Mouse (Mus musculus) hindbrain, embryonic 16.5 days (tissue): ENCODE data around the gene Eri3. TPM values are rescaled to one million over a fixed set of nuclear protein-coding genes. Genes with fewer than 3 reads are reported as not detected.

ENCODE experiments used
- ATAC-seq: fragments of 200-750 bp; cut with Nextera tagmentation; 2 replicates; pipeline ENCODE4 v1.8.0; 2017; ENCODE audit warnings: moderate TSS enrichment, moderate library complexity
- H3K27ac ChIP-seq: fragments of 300-500 bp; sonication (generic); 2 replicates; pipeline ENCODE4 v1.5.1; 2014; ENCODE audit warnings: low read depth, mild to moderate bottlenecking, control low read depth, low read length, moderate library complexity
- H3K27me3 ChIP-seq: fragments of 300-500 bp; sonication (generic); replicated peaks from 2 replicates; pipeline ENCODE4 v1.6.1; 2014; ENCODE audit warnings: low read length; ENCODE audit not compliant: control insufficient read depth, insufficient read depth
- H3K36me3 ChIP-seq: fragments of 300-500 bp; sonication (generic); 2 replicates; pipeline ENCODE4 v1.6.1; 2014; ENCODE audit warnings: mild to moderate bottlenecking, low read length, moderate library complexity, mixed read lengths; ENCODE audit not compliant: control insufficient read depth, insufficient read depth
- H3K4me1 ChIP-seq: fragments of 300-500 bp; sonication (generic); 2 replicates; pipeline ENCODE4 v1.6.1; 2014; ENCODE audit warnings: low read depth, low read length; ENCODE audit not compliant: control insufficient read depth, insufficient read depth
- H3K4me2 ChIP-seq: fragments of 300-500 bp; sonication (generic); 2 replicates; pipeline ENCODE4 v1.6.1; 2014; ENCODE audit warnings: mild to moderate bottlenecking, low read length, control low read depth, moderate library complexity
- H3K4me3 ChIP-seq: fragments of 300-500 bp; sonication (generic); 2 replicates; pipeline ENCODE4 v1.5.1; 2014; ENCODE audit warnings: mild to moderate bottlenecking, low read length, control low read depth, moderate library complexity
- H3K9ac ChIP-seq: fragments of 300-500 bp; sonication (generic); 2 replicates; pipeline ENCODE4 v1.6.1; 2014; ENCODE audit warnings: low read depth, mild to moderate bottlenecking, control low read depth, low read length, moderate library complexity
- H3K9me3 ChIP-seq: fragments of 300-500 bp; sonication (generic); 2 replicates; pipeline ENCODE4 v1.6.1; 2014; ENCODE audit warnings: mild to moderate bottlenecking, low read length, moderate library complexity; ENCODE audit not compliant: control insufficient read depth
- WGBS: fragments of 180-500 bp; shearing (Covaris S2); extraction: QIAGEN DNeasy Blood & Tissue Kit; methylation state at CpG from one replicate; pipeline ENCODE4 v1.1.7; 2014; 5-methylcytosine and 5-hydroxymethylcytosine counted together
- polyA plus RNA-seq: library from polyadenylated mRNA; unstranded; fragments of >200 nt; fragmentation: Nextera tagmentation; extraction: Ambion mirVana; gene quantifications from 2 replicates; pipeline ENCODE4 v1.2.1, GENCODE M21; 2015

The Eri3 gene
- polyA plus RNA-seq, 1 experiment from 2014 or later: 276 TPM

DNA sequence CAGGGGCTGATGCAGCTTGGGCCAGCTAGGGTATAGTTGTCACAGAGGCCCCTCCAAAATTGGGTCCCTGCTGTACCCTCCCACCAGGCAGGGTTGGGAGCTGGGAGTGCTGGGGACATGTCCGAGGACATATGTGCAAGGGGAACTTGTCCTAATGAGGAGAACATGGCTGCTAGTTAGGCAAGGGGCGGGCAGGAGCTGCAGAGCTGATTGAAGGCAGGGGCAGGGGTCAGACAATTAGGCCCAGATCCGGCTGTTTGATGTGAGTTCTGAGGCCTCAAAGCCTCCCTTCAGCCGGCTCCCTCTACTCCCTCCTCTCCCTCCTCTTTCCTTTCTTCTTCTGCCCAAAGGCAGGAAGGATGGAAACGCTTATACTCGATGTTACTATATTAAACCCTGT, 106.8 kb downstream of the Eri3 start:
- ATAC-seq: no peak
- 41% methylated on average over 6 of the region's 6 CpGs for WGBS
- no peak overlapping the region for H3K4me2 ChIP-seq
- no peaks in the 10 kb centered on the region for H3K27me3 ChIP-seq
- no peak overlapping the region for H3K27ac ChIP-seq
- no peak overlapping the region for H3K9ac ChIP-seq
- peaks cover 10% of the 10 kb centered on the region for H3K4me1 ChIP-seq
- no peak overlapping the region for H3K4me3 ChIP-seq
- peaks cover 2% of the 10 kb centered on the region; the same call in 1 of the 2 replicates for H3K36me3 ChIP-seq
- no peaks in the 10 kb centered on the region for H3K9me3 ChIP-seq

DNA sequence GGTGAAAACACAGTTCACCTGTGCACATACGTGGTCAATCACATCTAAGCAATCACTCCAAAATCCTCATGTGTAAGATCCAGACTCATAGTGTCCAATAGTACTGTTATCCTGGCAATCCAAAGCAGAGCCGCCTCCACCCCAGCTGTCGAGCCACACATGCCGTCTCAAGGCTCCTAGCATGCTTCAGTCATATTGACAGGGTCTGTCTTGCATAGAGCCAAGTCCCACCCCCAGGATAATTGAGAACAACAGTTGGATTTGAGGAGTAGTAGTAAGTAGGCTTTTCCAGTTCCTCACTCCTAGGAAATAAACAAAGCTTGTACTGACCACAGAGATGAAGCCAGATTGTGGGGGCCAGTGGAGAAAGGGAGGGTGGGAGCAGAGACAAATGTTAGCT, 107.5 kb downstream of the Eri3 start:
- Histone ChIP-seq H3K4me1 (peaks cover 10% of the 10 kb centered on the region), H3K4me2 (no peak overlapping the region), H3K9me3 (no peaks in the 10 kb centered on the region), H3K27ac (no peak overlapping the region), H3K36me3 (peaks cover 2% of the 10 kb centered on the region; the same call in 1 of the 2 replicates), H3K27me3 (no peaks in the 10 kb centered on the region), H3K9ac (no peak overlapping the region), H3K4me3 (no peak overlapping the region)
- no peak for ATAC-seq
- 63% methylated on average over 4 of the region's 4 CpGs for WGBS

- peaks cover 10% of the 10 kb centered on the region for H3K4me1 ChIP-seq
- H3K27me3 ChIP-seq: no peaks in the 10 kb centered on the region
- H3K9me3 ChIP-seq: no peaks in the 10 kb centered on the region
- 46% methylated on average over 14 of the region's 14 CpGs for WGBS
- no peak overlapping the region; the same call in 1 of the 2 replicates for H3K27ac ChIP-seq
- peak; percentile 13; the same call in 1 of the 2 replicates for ATAC-seq
- no peak overlapping the region for H3K9ac ChIP-seq
- no peak overlapping the region for H3K4me3 ChIP-seq
- H3K4me2 ChIP-seq: no peak overlapping the region
- H3K36me3 ChIP-seq: peaks cover 2% of the 10 kb centered on the region; the same call in 1 of the 2 replicates
Observed at GRCm38 (mm10) chr4:117658582-117659444, 108.6 kb downstream of the Eri3 start.

DNA sequence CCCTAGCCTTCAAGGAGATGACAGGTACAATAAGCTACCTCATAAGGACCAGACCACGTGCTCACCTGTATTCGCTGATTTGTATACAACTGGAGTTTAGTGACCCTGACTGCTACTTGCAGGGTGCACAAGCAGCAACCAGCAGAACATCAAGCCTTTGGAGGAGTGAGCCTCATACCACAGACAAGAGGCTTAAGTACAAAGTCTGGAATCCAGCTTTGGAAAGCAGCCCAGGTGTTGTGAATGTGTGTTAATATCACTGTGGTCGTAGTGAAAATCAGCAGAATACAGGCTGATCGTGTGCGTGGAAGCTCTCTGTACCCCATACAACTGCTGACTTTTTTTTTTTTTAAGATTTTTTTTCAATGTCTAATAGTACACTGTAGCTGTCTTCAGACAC, 109.8 kb downstream of the Eri3 start:
- Histone ChIP-seq H3K9me3 (no peaks in the 10 kb centered on the region), H3K9ac (no peak overlapping the region), H3K27ac (0 out of 2 replicates have a peak overlapping the region, but pooled peaks have one; percentile 10), H3K4me3 (no peak overlapping the region), H3K4me2 (no peak overlapping the region), H3K27me3 (no peaks in the 10 kb centered on the region), H3K36me3 (peaks cover 2% of the 10 kb centered on the region; the same call in 1 of the 2 replicates), H3K4me1 (peaks cover 6% of the 10 kb centered on the region)
- WGBS: 94% methylated on average over 5 of the region's 5 CpGs
- ATAC-seq: no peak

- WGBS: 57% methylated on average over 10 of the region's 10 CpGs
- H3K27me3 ChIP-seq: no peaks in the 10 kb centered on the region
- H3K9me3 ChIP-seq: no peaks in the 10 kb centered on the region
- no peak overlapping the region for H3K4me3 ChIP-seq
- ATAC-seq: peak; percentile 51
- H3K4me2 ChIP-seq: no peak overlapping the region
- H3K9ac ChIP-seq: no peak overlapping the region
- H3K4me1 ChIP-seq: no peaks in the 10 kb centered on the region
- no peak overlapping the region for H3K27ac ChIP-seq
- H3K36me3 ChIP-seq: peaks cover 2% of the 10 kb centered on the region; the same call in 1 of the 2 replicates
Observed at GRCm38 (mm10) chr4:117664411-117665137, 114.4 kb downstream of the Eri3 start.

DNA sequence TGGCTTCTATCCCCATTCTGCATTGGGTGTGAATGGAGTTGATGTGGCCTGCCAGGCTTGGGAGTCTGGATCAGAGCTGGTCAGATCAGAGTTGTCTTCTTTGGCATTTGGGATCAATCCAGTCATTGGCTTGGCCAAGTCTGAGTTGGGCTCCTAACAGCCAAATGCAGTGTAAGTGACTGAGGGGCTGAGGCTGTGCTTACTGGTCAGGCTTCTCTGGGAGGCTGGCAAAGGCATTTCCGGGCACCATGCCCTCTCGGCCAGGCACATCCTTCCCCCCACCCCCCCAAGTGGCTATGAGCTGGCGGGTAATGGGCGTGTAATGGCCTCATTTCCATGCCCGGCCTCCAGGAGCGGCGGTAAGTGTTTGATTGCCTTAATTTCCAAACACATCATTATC, 115.4 kb downstream of the Eri3 start:
- H3K27ac ChIP-seq: no peak overlapping the region

DNA sequence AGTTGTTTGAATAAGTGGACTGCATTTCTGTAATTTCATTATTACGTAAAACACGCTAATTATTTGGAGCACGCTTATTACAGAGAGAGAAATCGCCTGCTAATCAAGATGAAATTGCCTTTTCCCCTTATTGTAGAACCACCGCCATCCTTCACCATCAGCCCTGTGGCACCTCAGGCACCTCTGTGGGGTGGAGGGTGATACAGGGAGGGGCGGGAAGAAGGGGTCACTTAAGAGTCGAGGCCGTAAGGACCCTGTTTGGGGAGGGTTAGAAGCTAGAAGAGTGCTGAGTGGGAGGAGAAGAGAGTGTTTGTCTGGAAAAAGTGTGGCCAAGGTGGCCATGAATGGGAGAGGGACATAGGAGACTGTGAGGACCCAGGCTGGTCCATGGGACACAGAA, 115.9 kb downstream of the Eri3 start:
- Histone ChIP-seq H3K9me3 (no peaks in the 10 kb centered on the region), H3K4me1 (no peaks in the 10 kb centered on the region), H3K27ac (no peak overlapping the region), H3K4me2 (no peak overlapping the region), H3K4me3 (no peak overlapping the region), H3K9ac (no peak overlapping the region), H3K27me3 (no peaks in the 10 kb centered on the region), H3K36me3 (peaks cover 2% of the 10 kb centered on the region; the same call in 1 of the 2 replicates)
- ATAC-seq: no peak
- 62% methylated on average over 8 of the region's 8 CpGs for WGBS

More for the DNA sequence above, 115.4 kb downstream of the Eri3 start:
- no peaks in the 10 kb centered on the region for H3K9me3 ChIP-seq
- H3K9ac ChIP-seq: no peak overlapping the region
- H3K36me3 ChIP-seq: peaks cover 2% of the 10 kb centered on the region; the same call in 1 of the 2 replicates
- peak; percentile 70 for ATAC-seq
- no peak overlapping the region for H3K4me2 ChIP-seq
- 56% methylated on average over 7 of the region's 7 CpGs for WGBS
- H3K4me3 ChIP-seq: no peak overlapping the region
- no peaks in the 10 kb centered on the region for H3K27me3 ChIP-seq
- no peaks in the 10 kb centered on the region for H3K4me1 ChIP-seq

- H3K9me3 ChIP-seq: no peaks in the 10 kb centered on the region
- no peak overlapping the region for H3K4me2 ChIP-seq
- no peak overlapping the region for H3K4me3 ChIP-seq
- H3K27ac ChIP-seq: no peak overlapping the region
- no peak overlapping the region for H3K9ac ChIP-seq
- peaks cover 12% of the 10 kb centered on the region for H3K36me3 ChIP-seq
- ATAC-seq: no peak
- no peaks in the 10 kb centered on the region for H3K27me3 ChIP-seq
- whole genome bisulfite sequencing: 76% methylated on average over 7 of the region's 7 CpGs
- no peaks in the 10 kb centered on the region for H3K4me1 ChIP-seq
Observed at GRCm38 (mm10) chr4:117669874-117670273, 119.7 kb downstream of the Eri3 start.

DNA sequence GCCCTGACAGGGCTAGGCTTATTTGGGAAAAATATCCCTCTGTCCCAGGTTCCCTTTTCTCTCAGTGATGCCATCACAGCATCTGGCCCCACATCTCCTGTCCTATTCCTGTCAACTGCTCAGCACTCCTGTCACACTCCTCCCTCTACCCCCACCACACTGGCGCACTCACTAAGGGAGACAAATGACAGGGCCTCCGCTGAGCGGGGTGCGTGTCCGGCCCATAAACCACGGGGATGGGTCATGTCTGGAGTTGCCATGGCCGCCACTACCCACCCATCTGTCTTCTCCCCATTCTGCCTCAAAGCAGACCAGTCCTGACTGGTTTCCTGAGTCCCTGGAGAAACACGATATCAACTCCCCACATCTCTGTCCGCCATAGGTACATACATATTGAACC, 121.9 kb downstream of the Eri3 start:
- H3K9me3 ChIP-seq: no peaks in the 10 kb centered on the region
- H3K36me3 ChIP-seq: peaks cover 27% of the 10 kb centered on the region
- no peaks in the 10 kb centered on the region for H3K27me3 ChIP-seq
- peak; percentile 31; the same call in 1 of the 2 replicates for ATAC-seq
- 51% methylated on average over 9 of the region's 9 CpGs for whole genome bisulfite sequencing
- H3K4me2 ChIP-seq: no peak overlapping the region
- no peak overlapping the region for H3K9ac ChIP-seq
- H3K4me3 ChIP-seq: no peak overlapping the region
- H3K27ac ChIP-seq: no peak overlapping the region
- no peaks in the 10 kb centered on the region for H3K4me1 ChIP-seq
